Mouse (Mus musculus) E14TG2a.4 (cell line): ENCODE measurements around the gene Akna.

Source experiments
- CTCF ChIP-seq: conservative IDR thresholded peaks from 2 replicates; pipeline ENCODE4 v1.5.1; 2014; ENCODE audit warnings: low read length
- NANOG ChIP-seq: IDR thresholded peaks from 2 replicates; pipeline ENCODE4 v1.6.1; 2014; ENCODE audit warnings: borderline replicate concordance, low read length, mixed read lengths
- POU5F1 ChIP-seq: IDR thresholded peaks from 2 replicates; pipeline ENCODE4 v1.6.1; 2014; ENCODE audit warnings: low read length, borderline replicate concordance

- TF ChIP-seq CTCF: no peak
- TF ChIP-seq NANOG: no peak
- TF ChIP-seq POU5F1: no peak
These were observed 79.8 kb downstream of the Akna start for GRCm38 (mm10) chr4:63323275-63323815.
